Mouse (Mus musculus): Measurements from ENCODE around the gene Stk4. TPM values are rescaled to one million over a fixed set of nuclear protein-coding genes. Genes with fewer than 3 reads are reported as not detected.

Gene Stk4
- polyA plus RNA-seq, 1 experiment from 2014 or later, result 19.0 TPM

DNA sequence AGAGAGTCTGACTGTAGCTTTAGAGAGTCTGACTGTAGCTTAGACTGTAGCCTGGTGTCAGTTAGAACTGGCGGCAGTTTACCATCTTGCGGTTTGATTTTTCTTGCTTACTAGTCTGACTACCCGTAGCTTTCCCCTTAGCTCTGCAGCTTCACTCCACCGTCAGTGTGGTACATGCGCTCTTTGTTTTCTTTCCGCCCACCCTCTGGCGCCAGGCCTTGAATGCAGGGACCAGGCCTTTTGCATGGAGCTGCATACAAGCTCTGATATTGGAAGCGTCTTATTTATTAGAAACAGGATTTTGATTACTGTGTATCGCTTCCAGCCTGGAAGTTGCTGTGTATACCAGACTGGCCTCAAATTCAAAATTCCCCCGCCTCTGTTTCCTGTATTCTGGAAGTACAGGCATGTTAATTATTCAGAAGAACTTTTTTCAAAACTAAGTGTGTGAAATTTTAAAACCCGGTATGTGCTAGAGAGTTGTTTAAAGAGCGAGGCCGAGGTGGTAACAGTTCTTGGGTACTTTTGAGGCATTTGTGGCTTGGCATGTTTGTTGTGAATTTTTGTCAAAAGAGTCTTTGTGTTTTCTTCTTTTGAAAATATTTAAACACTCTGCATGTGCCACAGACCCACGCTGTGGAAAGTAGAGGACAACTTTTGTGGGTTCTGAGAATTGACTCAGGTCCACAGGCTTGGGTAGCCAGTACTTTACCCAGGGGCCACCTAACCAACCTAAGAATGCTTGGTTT is 36.3 kb downstream of the Stk4 start:
- H3K4me2 ChIP-seq, result no peak overlapping the region
- H3K27ac ChIP-seq, result peak overlapping the region; percentile 66
- no peaks in the 10 kb centered on the region for H3K27me3 ChIP-seq
- no peak overlapping the region for H3K4me3 ChIP-seq
- no peak for ATAC-seq (ENCODE audit: insufficient number of reproducible peaks, insufficient read depth, low FRiP score, low TSS enrichment, low read depth)
- peaks cover 28% of the 10 kb centered on the region for H3K4me1 ChIP-seq
- WGBS, result 68% methylated on average over 14 of the region's 14 CpGs
- peaks cover 23% of the 10 kb centered on the region for H3K36me3 ChIP-seq
- no peaks in the 10 kb centered on the region for H3K9me3 ChIP-seq
- no peak overlapping the region for H3K9ac ChIP-seq

DNA sequence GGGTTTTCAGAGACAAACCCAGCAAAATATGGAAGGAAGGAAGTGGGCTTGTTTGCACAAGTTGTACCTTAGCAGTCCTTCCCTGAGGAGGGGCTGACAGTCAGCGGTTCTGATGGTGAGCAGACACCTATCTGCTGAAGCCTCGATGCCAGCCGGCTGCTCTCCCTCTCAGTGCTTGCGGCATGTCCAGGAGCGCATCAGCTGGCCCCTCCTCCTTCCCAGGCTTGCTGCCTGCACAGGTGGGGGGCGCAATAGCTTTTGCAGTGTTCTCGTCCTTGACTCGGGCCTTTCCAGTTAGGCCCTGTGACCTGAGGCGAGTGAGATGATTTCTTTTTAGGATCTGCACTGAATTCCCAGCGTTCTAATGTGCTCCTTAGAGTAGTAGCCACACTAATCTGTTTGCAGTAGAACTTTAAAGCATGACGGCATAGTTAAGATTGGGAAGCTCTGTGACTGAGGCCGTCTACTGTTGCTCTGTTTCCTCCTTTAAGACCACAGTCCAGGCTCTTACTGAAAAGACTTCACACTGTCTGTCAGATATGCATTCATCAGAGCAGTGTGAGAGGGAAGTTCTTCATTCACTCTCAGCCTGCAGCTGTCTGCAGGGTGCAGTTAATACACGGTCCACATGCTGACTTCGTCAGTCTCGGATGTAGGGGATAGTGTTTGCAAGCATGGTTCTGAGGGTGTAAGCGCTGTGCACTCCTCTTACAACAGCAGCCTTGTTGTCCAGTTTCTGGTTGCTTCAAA is 37.2 kb downstream of the Stk4 start:
- Histone ChIP-seq H3K4me1 (peaks cover 28% of the 10 kb centered on the region), H3K9me3 (no peaks in the 10 kb centered on the region), H3K27ac (peak overlapping the region; percentile 66), H3K36me3 (peaks cover 14% of the 10 kb centered on the region), H3K27me3 (no peaks in the 10 kb centered on the region), H3K4me3 (no peak overlapping the region), H3K4me2 (no peak overlapping the region), H3K9ac (no peak overlapping the region)
- 72% methylated on average over 16 of the region's 16 CpGs for WGBS
- no peak for ATAC-seq (ENCODE audit: insufficient number of reproducible peaks, insufficient read depth, low FRiP score, low TSS enrichment, low read depth)

DNA sequence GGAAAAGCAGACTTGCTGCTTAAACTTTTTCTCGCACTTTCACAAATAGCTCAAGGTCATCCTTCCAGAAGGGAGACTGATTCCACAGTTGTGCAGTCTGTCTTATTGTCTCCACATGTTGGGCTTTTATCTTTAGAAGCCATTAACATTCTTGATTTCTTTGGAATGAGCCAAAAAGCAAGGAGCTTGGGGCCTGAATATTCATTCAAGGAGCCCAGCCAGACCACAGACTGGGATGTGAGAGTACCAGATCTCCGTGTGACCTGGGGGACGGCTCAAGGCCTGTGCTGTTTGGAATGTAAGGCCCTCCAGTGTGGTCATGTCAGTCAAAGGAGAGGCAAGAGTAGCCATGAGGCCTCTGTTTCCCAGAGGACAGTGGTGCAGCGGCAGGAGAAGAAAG is 38.4 kb downstream of the Stk4 start:
- H3K4me3 ChIP-seq, result no peak overlapping the region
- no peak overlapping the region for H3K4me2 ChIP-seq
- WGBS, result 35% methylated on average over 4 of the region's 4 CpGs
- no peak overlapping the region for H3K9ac ChIP-seq
- no peaks in the 10 kb centered on the region for H3K27me3 ChIP-seq
- peaks cover 28% of the 10 kb centered on the region for H3K4me1 ChIP-seq
- peaks cover 12% of the 10 kb centered on the region; the same call in 1 of the 2 replicates for H3K36me3 ChIP-seq
- peak overlapping the region; percentile 73 for H3K27ac ChIP-seq
- ATAC-seq (ENCODE audit: insufficient number of reproducible peaks, insufficient read depth, low FRiP score, low TSS enrichment, low read depth), result no peak
- H3K9me3 ChIP-seq, result no peaks in the 10 kb centered on the region

GRCm38 (mm10) chr2:164111546-164111945 is 41.4 kb downstream of the Stk4 start:
- H3K9me3 ChIP-seq, result no peaks in the 10 kb centered on the region
- ATAC-seq (ENCODE audit: insufficient number of reproducible peaks, insufficient read depth, low FRiP score, low TSS enrichment, low read depth), result no peak
- H3K4me2 ChIP-seq, result no peak overlapping the region
- H3K27me3 ChIP-seq, result no peaks in the 10 kb centered on the region
- peaks cover 35% of the 10 kb centered on the region for H3K4me1 ChIP-seq
- peaks cover 6% of the 10 kb centered on the region; the same call in 1 of the 2 replicates for H3K36me3 ChIP-seq
- 88% methylated on average over 8 of the region's 8 CpGs for WGBS
- H3K27ac ChIP-seq, result no peak overlapping the region
- no peak overlapping the region for H3K4me3 ChIP-seq
- no peak overlapping the region for H3K9ac ChIP-seq

GRCm38 (mm10) chr2:164114051-164114450 is 43.9 kb downstream of the Stk4 start:
- H3K4me3 ChIP-seq, result no peak overlapping the region
- no peak overlapping the region for H3K4me2 ChIP-seq
- no peaks in the 10 kb centered on the region for H3K9me3 ChIP-seq
- peaks cover 15% of the 10 kb centered on the region for H3K4me1 ChIP-seq
- ATAC-seq (ENCODE audit: insufficient number of reproducible peaks, insufficient read depth, low FRiP score, low TSS enrichment, low read depth), result no peak
- peaks cover 15% of the 10 kb centered on the region for H3K36me3 ChIP-seq
- no peaks in the 10 kb centered on the region for H3K27me3 ChIP-seq
- H3K9ac ChIP-seq, result no peak overlapping the region
- 91% methylated on average over 6 of the region's 6 CpGs for WGBS
- H3K27ac ChIP-seq, result no peak overlapping the region

- H3K27ac ChIP-seq, result peak overlapping the region; percentile 52
- no peak overlapping the region for H3K4me3 ChIP-seq
- H3K9me3 ChIP-seq, result no peaks in the 10 kb centered on the region
- H3K27me3 ChIP-seq, result no peaks in the 10 kb centered on the region
- H3K4me1 ChIP-seq, result 0 out of 2 replicates have a peak, but pooled peaks cover 6% of the 10 kb centered on the region
- 64% methylated on average over 10 of the region's 10 CpGs for WGBS
- H3K4me2 ChIP-seq, result no peak overlapping the region
- peaks cover 29% of the 10 kb centered on the region for H3K36me3 ChIP-seq
- no peak overlapping the region for H3K9ac ChIP-seq
- ATAC-seq (ENCODE audit: insufficient number of reproducible peaks, insufficient read depth, low FRiP score, low TSS enrichment, low read depth), result no peak
Observed at GRCm38 (mm10) chr2:164115531-164115930, 45.4 kb downstream of the Stk4 start.

DNA sequence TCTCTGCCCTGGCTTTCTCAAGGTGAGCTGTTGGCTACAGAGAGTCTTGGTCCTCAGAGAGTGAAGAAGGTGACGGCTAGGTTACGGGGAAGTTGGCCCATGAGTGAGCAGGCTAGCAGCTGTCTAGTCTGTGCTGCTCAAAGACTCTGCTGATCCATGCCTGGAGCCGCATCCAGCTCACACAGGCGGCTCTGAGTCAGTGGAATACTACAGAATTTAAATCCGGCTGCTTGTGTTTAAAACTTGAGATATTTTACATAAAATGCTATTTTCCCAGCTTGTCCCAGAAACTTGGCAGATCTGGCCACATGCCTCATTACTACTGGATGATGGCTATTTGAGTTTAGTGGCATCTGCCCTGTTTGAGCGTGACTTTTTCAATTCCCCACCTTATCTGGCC is 49.4 kb downstream of the Stk4 start:
- Histone ChIP-seq H3K4me2 (no peak overlapping the region), H3K4me3 (no peak overlapping the region), H3K27me3 (no peaks in the 10 kb centered on the region), H3K9me3 (no peaks in the 10 kb centered on the region), H3K27ac (no peak overlapping the region), H3K9ac (no peak overlapping the region), H3K36me3 (peaks cover 36% of the 10 kb centered on the region), H3K4me1 (0 out of 2 replicates have a peak, but pooled peaks cover 6% of the 10 kb centered on the region)
- ATAC-seq (ENCODE audit: insufficient number of reproducible peaks, insufficient read depth, low FRiP score, low TSS enrichment, low read depth), result no peak
- WGBS, result 90% methylated on average over 6 of the region's 6 CpGs

DNA sequence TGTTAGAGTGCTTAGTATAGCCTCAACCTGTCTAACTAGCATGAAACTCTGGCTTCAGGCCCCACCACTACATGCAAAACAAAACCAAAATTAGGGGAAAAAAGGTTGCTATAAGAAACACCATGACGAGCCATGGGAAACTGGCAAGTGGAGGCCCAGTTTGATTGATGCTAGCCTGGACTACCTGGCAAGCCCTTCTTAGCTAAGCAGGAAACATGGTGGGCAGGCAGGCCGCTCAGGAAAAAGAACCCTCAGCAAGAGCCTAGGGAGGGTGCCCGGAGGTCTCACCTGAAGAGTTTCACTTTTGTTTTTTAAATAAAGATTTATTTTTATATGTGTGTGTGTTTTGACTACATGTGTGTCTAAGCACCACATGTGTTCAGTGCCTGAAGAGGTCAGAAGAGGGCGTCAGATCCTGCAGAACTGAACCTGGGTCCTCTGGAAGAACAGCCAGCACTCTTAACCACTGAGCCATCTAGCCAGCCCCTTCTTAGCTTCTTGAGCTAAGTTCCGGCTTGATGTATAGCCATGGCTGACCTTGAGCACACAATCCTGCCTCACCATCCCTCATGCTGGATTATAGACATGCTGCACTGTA is 53.1 kb downstream of the Stk4 start:
- H3K9ac ChIP-seq, result 0 out of 2 replicates have a peak overlapping the region, but pooled peaks have one; percentile 44
- WGBS, result 81% methylated on average over 5 of the region's 5 CpGs
- H3K36me3 ChIP-seq, result peaks cover 31% of the 10 kb centered on the region

DNA sequence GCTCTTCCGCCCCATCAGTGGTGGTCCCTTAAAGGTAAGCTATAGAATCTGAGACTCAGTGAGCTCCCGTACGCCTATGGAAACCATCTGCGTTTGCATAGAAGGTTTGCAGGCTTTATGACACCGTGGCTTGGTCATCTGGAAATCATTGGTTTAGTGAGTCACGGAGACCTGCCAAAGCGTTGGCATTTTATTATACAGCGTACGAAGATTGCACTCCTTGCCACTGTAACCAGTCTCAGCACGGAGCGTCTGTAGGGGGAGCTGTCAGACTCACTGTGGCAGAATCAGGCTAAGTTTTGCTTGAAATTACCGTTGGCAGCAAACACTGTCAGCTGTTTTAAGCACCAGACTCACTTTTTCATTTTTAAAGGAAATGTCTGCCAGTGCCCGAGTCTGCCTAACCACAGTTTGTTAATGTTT is 56.4 kb downstream of the Stk4 start:
- H3K36me3 ChIP-seq, result peaks cover 13% of the 10 kb centered on the region; the same call in 1 of the 2 replicates
- WGBS, result 47% methylated on average over 13 of the region's 13 CpGs
- H3K9me3 ChIP-seq, result no peaks in the 10 kb centered on the region
- H3K4me3 ChIP-seq, result no peak overlapping the region
- peaks cover 13% of the 10 kb centered on the region; the same call in 1 of the 2 replicates for H3K4me1 ChIP-seq
- no peak overlapping the region for H3K4me2 ChIP-seq
- H3K9ac ChIP-seq, result no peak overlapping the region
- no peak for ATAC-seq (ENCODE audit: insufficient number of reproducible peaks, insufficient read depth, low FRiP score, low TSS enrichment, low read depth)
- no peak overlapping the region for H3K27ac ChIP-seq
- H3K27me3 ChIP-seq, result no peaks in the 10 kb centered on the region

More for the DNA sequence above, 53.1 kb downstream of the Stk4 start:
- Histone ChIP-seq H3K4me3 (no peak overlapping the region), H3K9me3 (no peaks in the 10 kb centered on the region), H3K27me3 (no peaks in the 10 kb centered on the region), H3K4me2 (no peak overlapping the region), H3K27ac (no peak overlapping the region), H3K4me1 (peaks cover 7% of the 10 kb centered on the region; the same call in 1 of the 2 replicates)
- ATAC-seq (ENCODE audit: insufficient number of reproducible peaks, insufficient read depth, low FRiP score, low TSS enrichment, low read depth), result no peak

GRCm38 (mm10) chr2:164127297-164127696 is 57.2 kb downstream of the Stk4 start:
- no peaks in the 10 kb centered on the region for H3K27me3 ChIP-seq
- no peak overlapping the region for H3K4me2 ChIP-seq
- WGBS, result 89% methylated on average over 2 of the region's 2 CpGs
- H3K36me3 ChIP-seq, result peaks cover 9% of the 10 kb centered on the region; the same call in 1 of the 2 replicates
- H3K27ac ChIP-seq, result 0 out of 2 replicates have a peak overlapping the region, but pooled peaks have one; percentile 28
- peaks cover 13% of the 10 kb centered on the region; the same call in 1 of the 2 replicates for H3K4me1 ChIP-seq
- no peak for ATAC-seq (ENCODE audit: insufficient number of reproducible peaks, insufficient read depth, low FRiP score, low TSS enrichment, low read depth)
- H3K4me3 ChIP-seq, result no peak overlapping the region
- H3K9ac ChIP-seq, result no peak overlapping the region
- H3K9me3 ChIP-seq, result no peaks in the 10 kb centered on the region

GRCm38 (mm10) chr2:164128576-164129411 is 58.7 kb downstream of the Stk4 start:
- Histone ChIP-seq H3K27ac (no peak overlapping the region), H3K27me3 (no peaks in the 10 kb centered on the region), H3K9me3 (no peaks in the 10 kb centered on the region), H3K4me2 (no peak overlapping the region), H3K9ac (no peak overlapping the region), H3K36me3 (0 out of 2 replicates have a peak, but pooled peaks cover 3% of the 10 kb centered on the region), H3K4me3 (no peak overlapping the region), H3K4me1 (peaks cover 13% of the 10 kb centered on the region; the same call in 1 of the 2 replicates)
- WGBS, result 87% methylated on average over 12 of the region's 12 CpGs
- no peak for ATAC-seq (ENCODE audit: insufficient number of reproducible peaks, insufficient read depth, low FRiP score, low TSS enrichment, low read depth)
